Mouse (Mus musculus) erythroblast, embryonic 14.5 days (primary cell): ENCODE results near the gene Abhd6.

Experiments used
- GATA1 ChIP-seq: IDR thresholded peaks from 2 replicates; pipeline ENCODE4 v1.6.1; 2012; ENCODE audit warnings: low read length, inconsistent platforms, mixed read lengths
- TAL1 ChIP-seq: IDR thresholded peaks from 3 replicates; pipeline ENCODE4 v1.6.1; 2012; ENCODE audit warnings: low read length, inconsistent platforms, mixed read lengths

DNA sequence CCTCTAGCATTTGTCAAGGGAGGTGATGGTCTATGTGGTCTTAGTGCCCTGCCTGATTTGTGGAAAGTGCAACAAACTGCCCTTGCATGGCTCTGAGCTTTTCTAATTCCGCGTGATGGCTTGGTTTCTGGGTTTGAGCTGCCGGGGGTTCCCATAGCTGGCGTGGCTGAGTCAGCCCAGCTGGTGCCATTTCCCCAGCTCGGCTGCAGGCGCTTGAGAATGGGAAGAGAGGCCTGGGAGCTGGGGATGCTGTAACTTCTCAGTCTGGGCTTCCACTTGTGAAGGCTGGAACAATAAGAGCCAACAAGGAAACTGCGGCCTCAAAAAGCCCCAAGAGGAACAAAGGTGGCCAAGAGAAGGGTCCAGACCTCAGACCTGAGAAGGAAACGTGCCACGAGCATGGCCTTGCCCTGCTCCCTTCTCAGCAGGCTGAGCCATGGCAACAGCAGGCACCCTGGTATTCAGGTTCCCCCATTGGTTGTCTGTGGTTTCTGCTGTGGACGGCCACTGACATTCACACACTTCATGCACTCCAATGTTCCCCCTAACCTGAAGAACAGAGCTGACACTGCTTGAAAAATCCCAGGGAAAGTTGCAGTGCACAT, 30.7 kb upstream of the Abhd6 start:
- TF ChIP-seq GATA1 (no peak), TAL1 (no peak)
